Mouse (Mus musculus) left cerebral cortex, adult 18-20 months (tissue): ENCODE data around the gene Gm28998. TPM values are rescaled to one million over a fixed set of nuclear protein-coding genes. Genes with fewer than 3 reads are reported as not detected.
"Not testable (repeated sequence)": the region's sequence is repeated elsewhere in the genome, so short reads cannot be mapped to it uniquely, and the experiment has no call there.

Experiments used
- DNase-seq, 2 experiments: peaks; one replicate each; pipeline ENCODE4 v3.0.0; 2021 to 2022; ENCODE audit warnings: low spot score in 2 of 2, mixed read lengths in 1 of 2
- long read RNA-seq, 2 experiments: library from polyadenylated mRNA; stranded (forward); transcript quantifications; one replicate each; pipeline ENCODE4 v2.0.0; 2021
- total RNA-seq, 2 experiments: library from RNA; stranded (reverse); gene quantifications; 2 replicates each; pipeline ENCODE4 v1.2.3; 2021

Gene Gm28998
- not detected for total RNA-seq
- long read RNA-seq, experiment 1: 0 reads
- long read RNA-seq, experiment 2: 0 reads

DNA sequence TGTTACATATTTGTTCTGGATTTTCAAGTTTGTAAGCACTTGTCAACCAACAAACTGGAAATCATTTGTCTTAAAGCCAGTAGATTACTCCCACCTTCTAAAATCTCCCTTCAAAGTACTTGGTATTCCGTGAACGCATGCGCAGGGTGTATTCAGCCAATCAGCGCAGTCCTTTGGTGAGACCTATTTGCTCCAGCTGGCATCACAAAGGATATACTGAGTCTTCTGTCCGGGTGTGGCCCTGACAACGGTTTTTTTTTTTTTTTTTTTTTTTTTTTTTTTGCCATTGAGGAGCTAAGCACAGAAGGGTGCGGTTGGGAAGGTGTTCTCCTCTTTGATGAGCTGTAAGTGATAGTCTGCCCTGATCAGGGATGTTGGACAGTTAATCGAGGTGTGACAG is at the start of gene Gm28998:
Gene Gm28998 (plus strand): TSS at position 301 of the 400 bp plus-strand sequence.
- not testable (repeated sequence) for DNase-seq

Other genes with a start within 250 kb of the Gm28998 start
- not detected for gene Gm21244, start 84.5 kb upstream of the Gm28998 start, total RNA-seq
- gene Gm21788, start 151.2 kb downstream of the Gm28998 start, total RNA-seq: not detected